Mouse (Mus musculus): ENCODE measurements at regions not wholly inside any gene's neighbourhood (a gene's known extent, or its start where the extent isn't known, plus 50 kb on each side); places are given as distances from the start of the nearest gene placed in this dataset.

DNA sequence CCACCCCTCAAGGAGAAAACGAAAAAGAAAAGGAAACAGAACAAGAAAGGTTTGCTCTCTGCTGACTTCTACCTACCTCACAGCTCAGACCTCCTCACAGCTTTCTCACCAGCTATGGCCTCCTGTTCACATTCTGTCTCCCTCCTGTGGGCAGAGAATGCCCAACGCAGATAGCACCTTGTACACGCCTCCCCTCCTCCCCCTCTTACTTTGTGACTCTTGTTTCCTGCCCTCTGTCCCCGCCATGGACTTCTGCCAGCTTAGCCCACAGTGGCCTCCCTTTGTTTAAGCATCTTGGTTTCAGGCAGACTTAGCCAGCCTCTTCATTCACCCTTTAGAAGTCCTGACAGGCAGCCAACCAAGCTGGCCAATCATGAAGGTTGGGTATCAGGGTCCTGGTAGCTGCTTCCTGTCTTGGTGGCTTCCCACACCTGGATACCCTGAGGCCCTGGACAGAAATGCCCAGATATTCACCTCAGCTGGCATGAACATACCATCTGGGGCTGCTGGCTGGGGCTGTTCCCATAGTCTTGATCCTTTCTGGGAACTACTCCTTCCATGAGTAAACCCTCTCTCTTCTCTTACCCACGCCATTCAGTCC, 1287.2 kb upstream of the A1bg start:
- H3K9me3 ChIP-seq (replicated peaks; ENCODE audit: control insufficient read depth, insufficient read depth, low read length, poor library complexity, severe bottlenecking), result no peaks in the 10 kb centered on the region
- no peak overlapping the region for H3K9ac ChIP-seq (ENCODE audit: low read depth, poor library complexity, severe bottlenecking)
- TF ChIP-seq CTCF (IDR thresholded peaks at IDR 0.05; ENCODE audit: low read depth, low read length) (no peak), POLR2A (IDR thresholded peaks at IDR 0.05; ENCODE audit: insufficient read depth, low read length) (no peak), EP300 (IDR thresholded peaks at IDR 0.05; ENCODE audit: insufficient read depth, low read depth, low read length) (no peak)
- no peak overlapping the region for H3K4me3 ChIP-seq (ENCODE audit: low read depth, low read length)
- no peaks in the 10 kb centered on the region for H3K27me3 ChIP-seq (ENCODE audit: control insufficient read depth, insufficient read depth, low read length, poor library complexity, severe bottlenecking)
- peaks cover 23% of the 10 kb centered on the region for H3K36me3 ChIP-seq (ENCODE audit: control insufficient read depth, insufficient read depth, low read length, poor library complexity, severe bottlenecking)
- H3K27ac ChIP-seq (ENCODE audit: insufficient read depth, low read length), result no peak overlapping the region
- H3K4me1 ChIP-seq (ENCODE audit: control insufficient read depth, insufficient read depth, low read length), result no peaks in the 10 kb centered on the region

DNA sequence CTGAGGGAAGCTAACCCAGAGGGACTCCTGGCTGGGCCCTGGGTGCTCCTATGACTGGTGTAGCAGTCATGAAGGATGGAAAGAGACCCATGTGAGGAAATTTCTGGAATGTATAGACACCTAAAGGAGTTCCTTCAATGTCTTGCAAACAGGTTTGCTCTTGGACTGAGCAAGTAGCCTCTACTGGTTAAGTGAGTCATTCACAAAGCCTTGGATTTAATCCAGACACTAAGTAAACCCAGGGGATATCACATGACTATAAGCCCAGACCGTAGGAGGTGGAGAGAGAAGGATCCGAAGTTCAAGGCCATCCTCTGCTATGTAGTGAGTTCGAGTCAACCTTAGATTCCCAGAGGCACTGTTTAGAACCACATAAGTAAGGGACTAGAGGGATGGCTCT, 1286.5 kb upstream of the A1bg start:
- H3K36me3 ChIP-seq (ENCODE audit: control insufficient read depth, insufficient read depth, low read length, poor library complexity, severe bottlenecking), result peaks cover 21% of the 10 kb centered on the region
- no peaks in the 10 kb centered on the region for H3K27me3 ChIP-seq (ENCODE audit: control insufficient read depth, insufficient read depth, low read length, poor library complexity, severe bottlenecking)
- H3K27ac ChIP-seq (ENCODE audit: insufficient read depth, low read length), result no peak overlapping the region
- no peaks in the 10 kb centered on the region for H3K4me1 ChIP-seq (ENCODE audit: control insufficient read depth, insufficient read depth, low read length)
- H3K4me3 ChIP-seq (ENCODE audit: low read depth, low read length), result no peak overlapping the region
- no peak for TF ChIP-seq EP300 (IDR thresholded peaks at IDR 0.05; ENCODE audit: insufficient read depth, low read depth, low read length)
- no peak for TF ChIP-seq POLR2A (IDR thresholded peaks at IDR 0.05; ENCODE audit: insufficient read depth, low read length)
- TF ChIP-seq CTCF (IDR thresholded peaks at IDR 0.05; ENCODE audit: low read depth, low read length), result no peak
- no peaks in the 10 kb centered on the region for H3K9me3 ChIP-seq (replicated peaks; ENCODE audit: control insufficient read depth, insufficient read depth, low read length, poor library complexity, severe bottlenecking)
- no peak overlapping the region for H3K9ac ChIP-seq (ENCODE audit: low read depth, poor library complexity, severe bottlenecking)

DNA sequence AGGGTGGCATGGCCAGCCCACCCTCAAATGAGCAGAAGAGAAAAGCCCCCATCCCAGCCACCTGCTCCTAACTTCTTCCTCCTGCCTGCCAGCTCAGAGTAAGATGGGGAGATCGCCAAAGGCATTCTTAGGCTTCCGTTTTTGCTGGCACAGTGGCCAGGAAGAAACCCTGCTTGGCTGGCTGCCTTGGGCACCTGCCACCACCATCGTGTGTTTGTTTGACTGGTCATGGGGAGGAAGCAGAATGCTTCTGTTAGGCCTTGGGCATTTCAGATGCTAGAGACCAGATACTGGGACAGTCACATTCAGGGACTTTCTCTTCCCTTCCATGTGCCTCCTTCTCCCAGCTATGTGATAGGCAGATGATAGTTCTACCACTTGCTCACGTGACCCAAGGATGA, 1283.7 kb upstream of the A1bg start:
- Histone ChIP-seq H3K9ac (ENCODE audit: low read depth, poor library complexity, severe bottlenecking) (no peak overlapping the region), H3K27ac (ENCODE audit: insufficient read depth, low read length) (no peak overlapping the region), H3K36me3 (ENCODE audit: control insufficient read depth, insufficient read depth, low read length, poor library complexity, severe bottlenecking) (peaks cover 12% of the 10 kb centered on the region), H3K4me3 (ENCODE audit: low read depth, low read length) (no peak overlapping the region), H3K9me3 (replicated peaks; ENCODE audit: control insufficient read depth, insufficient read depth, low read length, poor library complexity, severe bottlenecking) (no peaks in the 10 kb centered on the region), H3K4me1 (ENCODE audit: control insufficient read depth, insufficient read depth, low read length) (no peaks in the 10 kb centered on the region), H3K27me3 (ENCODE audit: control insufficient read depth, insufficient read depth, low read length, poor library complexity, severe bottlenecking) (no peaks in the 10 kb centered on the region)
- TF ChIP-seq POLR2A (IDR thresholded peaks at IDR 0.05; ENCODE audit: insufficient read depth, low read length) (no peak), CTCF (IDR thresholded peaks at IDR 0.05; ENCODE audit: low read depth, low read length) (no peak), EP300 (IDR thresholded peaks at IDR 0.05; ENCODE audit: insufficient read depth, low read depth, low read length) (no peak)

DNA sequence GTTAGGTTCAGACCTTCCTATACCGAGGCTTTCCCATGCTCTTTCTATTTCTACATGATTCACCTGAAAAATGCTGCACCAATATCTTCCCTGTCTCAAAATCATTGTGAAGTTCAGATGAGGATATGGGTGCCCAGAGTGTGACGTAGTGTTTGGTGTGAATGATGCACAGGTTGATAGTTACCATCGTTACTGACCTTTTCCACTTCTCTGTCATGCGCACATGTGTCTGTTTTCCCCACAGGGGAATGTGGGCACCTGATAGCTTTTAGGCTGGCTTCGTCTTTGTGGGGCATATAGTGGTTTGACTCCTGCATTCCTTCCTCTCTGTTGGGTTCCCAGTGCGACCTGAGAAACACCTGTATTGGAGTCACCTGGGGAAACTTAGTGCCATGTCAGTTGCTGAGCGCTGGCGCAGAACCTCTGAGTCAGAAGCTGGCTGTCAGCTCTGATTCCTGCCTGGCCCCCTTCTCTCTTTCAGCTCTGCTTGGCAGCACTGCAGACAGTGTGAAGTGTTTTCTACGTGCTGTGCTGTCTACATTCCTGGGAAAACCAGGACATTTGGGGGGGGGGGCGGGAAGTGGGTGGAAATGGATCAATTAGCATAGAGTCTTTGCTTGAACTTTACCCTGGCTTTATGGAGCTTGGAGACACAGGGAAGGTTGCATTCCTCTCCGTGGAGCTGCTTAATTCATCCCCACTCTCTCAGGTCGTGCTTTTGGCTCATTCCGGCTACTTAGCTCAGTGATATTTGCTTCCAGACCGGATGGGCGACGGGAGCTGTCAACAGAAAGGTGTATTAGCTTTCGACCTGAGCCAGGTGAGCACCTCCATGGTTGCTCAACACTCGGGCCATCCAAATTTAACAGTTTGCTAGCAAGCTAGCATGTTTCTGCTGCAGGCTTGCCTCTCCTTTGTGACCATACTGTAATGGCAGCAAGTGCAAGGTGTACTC, 1281.4 kb upstream of the A1bg start:
- Histone ChIP-seq H3K27ac (ENCODE audit: insufficient read depth, low read length) (no peak overlapping the region), H3K9me3 (replicated peaks; ENCODE audit: control insufficient read depth, insufficient read depth, low read length, poor library complexity, severe bottlenecking) (no peaks in the 10 kb centered on the region), H3K4me1 (ENCODE audit: control insufficient read depth, insufficient read depth, low read length) (no peaks in the 10 kb centered on the region), H3K4me3 (ENCODE audit: low read depth, low read length) (no peak overlapping the region), H3K9ac (ENCODE audit: low read depth, poor library complexity, severe bottlenecking) (no peak overlapping the region), H3K27me3 (ENCODE audit: control insufficient read depth, insufficient read depth, low read length, poor library complexity, severe bottlenecking) (no peaks in the 10 kb centered on the region), H3K36me3 (ENCODE audit: control insufficient read depth, insufficient read depth, low read length, poor library complexity, severe bottlenecking) (peaks cover 8% of the 10 kb centered on the region)
- TF ChIP-seq CTCF (IDR thresholded peaks at IDR 0.05; ENCODE audit: low read depth, low read length) (no peak), POLR2A (IDR thresholded peaks at IDR 0.05; ENCODE audit: insufficient read depth, low read length) (no peak), EP300 (IDR thresholded peaks at IDR 0.05; ENCODE audit: insufficient read depth, low read depth, low read length) (no peak)

DNA sequence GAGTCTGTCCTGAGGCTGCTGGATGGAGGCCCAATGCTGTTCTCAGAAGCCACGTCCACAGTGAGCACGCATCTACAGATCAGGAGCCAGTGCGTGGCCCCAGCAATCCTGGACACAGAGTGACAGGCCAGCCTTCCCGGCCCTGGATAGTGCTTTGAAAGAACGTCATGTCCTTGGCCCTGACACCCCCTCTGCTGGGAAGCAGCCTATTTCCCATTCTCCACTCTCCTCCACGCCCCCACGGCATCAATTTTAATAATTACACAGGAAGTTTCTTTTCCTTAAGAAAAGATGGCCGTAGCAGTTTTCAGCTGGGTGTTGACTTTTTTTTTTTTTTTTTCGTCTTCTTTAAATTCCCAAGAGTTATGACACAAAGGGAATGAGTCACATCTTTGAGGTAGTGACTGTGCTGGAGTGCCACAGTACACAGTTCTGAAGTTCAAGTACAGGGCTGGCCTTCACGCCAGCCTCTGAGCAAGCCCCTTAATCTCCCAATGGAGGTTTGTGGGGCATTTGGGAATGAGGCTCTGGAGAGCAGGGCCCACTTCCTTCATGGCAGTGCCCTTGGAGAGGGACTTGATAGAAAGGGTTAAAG, 1280.1 kb upstream of the A1bg start:
- H3K36me3 ChIP-seq (ENCODE audit: control insufficient read depth, insufficient read depth, low read length, poor library complexity, severe bottlenecking), result peaks cover 2% of the 10 kb centered on the region
- TF ChIP-seq EP300 (IDR thresholded peaks at IDR 0.05; ENCODE audit: insufficient read depth, low read depth, low read length) (no peak), CTCF (IDR thresholded peaks at IDR 0.05; ENCODE audit: low read depth, low read length) (no peak), POLR2A (IDR thresholded peaks at IDR 0.05; ENCODE audit: insufficient read depth, low read length) (no peak)
- H3K4me1 ChIP-seq (ENCODE audit: control insufficient read depth, insufficient read depth, low read length), result no peaks in the 10 kb centered on the region
- H3K4me3 ChIP-seq (ENCODE audit: low read depth, low read length), result no peak overlapping the region
- no peak overlapping the region for H3K9ac ChIP-seq (ENCODE audit: low read depth, poor library complexity, severe bottlenecking)
- no peak overlapping the region for H3K27ac ChIP-seq (ENCODE audit: insufficient read depth, low read length)
- H3K9me3 ChIP-seq (replicated peaks; ENCODE audit: control insufficient read depth, insufficient read depth, low read length, poor library complexity, severe bottlenecking), result no peaks in the 10 kb centered on the region
- H3K27me3 ChIP-seq (ENCODE audit: control insufficient read depth, insufficient read depth, low read length, poor library complexity, severe bottlenecking), result no peaks in the 10 kb centered on the region
